Mouse (Mus musculus): ENCODE measurements around the gene 9930104L06Rik.

GRCm38 (mm10) chr4:124890831-124891230 lies 46.0 kb upstream of the 9930104L06Rik start:
- no peak for TF ChIP-seq CTCF (IDR thresholded peaks at IDR 0.05; ENCODE audit: extremely low read depth, insufficient read length, insufficient replicate concordance, low read depth, low read length)
- TF ChIP-seq POLR2A (IDR thresholded peaks at IDR 0.05; ENCODE audit: low read depth, low read length), result no peak
